Mouse (Mus musculus) C2C12 (cell line): Measurements from ENCODE around the gene Tnk1. TPM values are rescaled to one million over a fixed set of nuclear protein-coding genes. Genes with fewer than 3 reads are reported as not detected.

Experiments used
- H3K27me3 ChIP-seq: one replicate; pipeline ENCODE4 v1.6.1; 2011; ENCODE audit not compliant: control insufficient read depth, insufficient read depth, insufficient read length
- H3K36me3 ChIP-seq: one replicate; pipeline ENCODE4 v1.6.1; 2011; ENCODE audit not compliant: control insufficient read depth, insufficient read depth
- H3K4me3 ChIP-seq: one replicate; pipeline ENCODE4 v1.5.1; 2011; ENCODE audit warnings: mild to moderate bottlenecking, control low read depth; ENCODE audit not compliant: poor library complexity, insufficient read depth, severe bottlenecking
- H3K79me2 ChIP-seq: one replicate; pipeline ENCODE4 v1.6.1; 2011; ENCODE audit not compliant: control insufficient read depth, insufficient read depth
- H3K79me3 ChIP-seq: one replicate; pipeline ENCODE4 v1.6.1; 2011; ENCODE audit warnings: low read depth, control low read depth
- H3ac ChIP-seq: one replicate; pipeline ENCODE3; 2011; ENCODE audit warnings: low read depth; ENCODE audit not compliant: control insufficient read depth, insufficient read length
- CEBPB ChIP-seq: IDR thresholded peaks from one replicate; pipeline ENCODE4 v1.6.1; 2011; ENCODE audit warnings: low read depth, mild to moderate bottlenecking, control low read depth, moderate library complexity
- CTCF ChIP-seq: IDR thresholded peaks from one replicate; pipeline ENCODE4 v1.5.1; 2011; ENCODE audit not compliant: control insufficient read depth, insufficient read depth, insufficient read length
- FOSL1 ChIP-seq: IDR thresholded peaks from one replicate; pipeline ENCODE4 v1.8.0; 2011; ENCODE audit warnings: mild to moderate bottlenecking, low read length; ENCODE audit not compliant: poor library complexity, insufficient read depth, severe bottlenecking
- MAX ChIP-seq: IDR thresholded peaks from one replicate; pipeline ENCODE4 v1.6.1; 2011; ENCODE audit warnings: mild to moderate bottlenecking, control low read depth
- MYOD1 ChIP-seq: IDR thresholded peaks from one replicate; pipeline ENCODE4 v1.6.1; 2011; ENCODE audit warnings: low read depth; ENCODE audit not compliant: control insufficient read depth, insufficient read length
- MYOG ChIP-seq: IDR thresholded peaks from one replicate; pipeline ENCODE4 v1.6.1; 2011; ENCODE audit not compliant: control insufficient read depth, insufficient read length; ENCODE audit errors: extremely low read depth
- USF1 ChIP-seq: IDR thresholded peaks from one replicate; pipeline ENCODE4 v1.6.1; 2011; ENCODE audit warnings: low read depth, mild to moderate bottlenecking, control low read depth, moderate library complexity
- polyA plus RNA-seq: library from polyadenylated mRNA; unstranded; fragments of >200 nt; fragmentation: generic; extraction: Trizol; gene quantifications from one replicate; pipeline ENCODE4 v1.2.1, GENCODE M21; 2012; ENCODE audit warnings: missing spikeins

The Tnk1 gene
- polyA plus RNA-seq, 1 experiment, result not detected

DNA sequence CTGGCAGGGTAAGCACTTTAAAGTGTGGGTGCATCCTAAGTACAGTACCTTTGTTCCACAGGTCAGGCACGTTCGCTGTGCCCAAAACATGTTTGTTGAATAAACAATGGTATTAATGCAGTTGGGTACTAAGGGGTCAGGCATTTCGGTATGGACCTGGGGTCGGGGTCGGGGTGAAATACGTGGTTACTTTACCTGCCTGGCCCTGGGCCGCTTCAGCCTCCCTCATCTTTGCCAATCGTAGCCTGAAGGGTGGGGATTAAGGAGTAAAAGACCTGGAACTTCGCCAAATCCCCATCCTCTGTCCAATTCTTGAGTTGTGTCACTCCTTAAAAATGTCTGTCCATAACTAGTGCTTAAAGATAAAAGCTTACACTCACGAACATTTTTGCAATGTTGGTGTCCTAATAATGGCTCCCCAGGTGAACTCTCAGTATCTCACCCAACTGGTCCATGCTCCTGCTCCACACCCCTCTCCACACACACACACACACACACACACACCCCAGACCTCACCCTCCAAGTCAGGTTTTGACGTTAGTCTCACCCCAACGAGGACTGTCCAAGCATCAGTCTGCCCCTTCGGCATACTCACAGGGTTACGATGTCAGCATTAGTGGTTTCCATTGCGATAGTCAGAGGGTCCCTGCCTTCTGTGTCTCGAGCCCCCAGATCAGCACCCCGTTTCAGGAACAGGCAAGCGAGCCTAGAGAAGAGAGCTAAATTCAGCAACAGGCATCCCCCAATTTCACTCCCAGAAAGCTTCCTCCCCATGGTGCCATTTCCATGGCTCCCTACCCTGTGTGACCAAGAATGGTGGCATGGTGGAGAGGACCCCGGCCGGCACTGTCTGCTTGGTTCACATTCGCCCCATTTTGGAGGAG lies 23.5 kb upstream of the Tnk1 start:
- H3K79me3 ChIP-seq, result peaks cover 28% of the 10 kb centered on the region
- TF ChIP-seq MYOG, result no peak
- H3K4me3 ChIP-seq, result peak overlapping the region; percentile 68
- peaks cover 36% of the 10 kb centered on the region for H3K79me2 ChIP-seq
- no peaks in the 10 kb centered on the region for H3K36me3 ChIP-seq
- H3ac ChIP-seq, result peak overlapping the region; percentile 60
- H3K27me3 ChIP-seq, result no peaks in the 10 kb centered on the region

DNA sequence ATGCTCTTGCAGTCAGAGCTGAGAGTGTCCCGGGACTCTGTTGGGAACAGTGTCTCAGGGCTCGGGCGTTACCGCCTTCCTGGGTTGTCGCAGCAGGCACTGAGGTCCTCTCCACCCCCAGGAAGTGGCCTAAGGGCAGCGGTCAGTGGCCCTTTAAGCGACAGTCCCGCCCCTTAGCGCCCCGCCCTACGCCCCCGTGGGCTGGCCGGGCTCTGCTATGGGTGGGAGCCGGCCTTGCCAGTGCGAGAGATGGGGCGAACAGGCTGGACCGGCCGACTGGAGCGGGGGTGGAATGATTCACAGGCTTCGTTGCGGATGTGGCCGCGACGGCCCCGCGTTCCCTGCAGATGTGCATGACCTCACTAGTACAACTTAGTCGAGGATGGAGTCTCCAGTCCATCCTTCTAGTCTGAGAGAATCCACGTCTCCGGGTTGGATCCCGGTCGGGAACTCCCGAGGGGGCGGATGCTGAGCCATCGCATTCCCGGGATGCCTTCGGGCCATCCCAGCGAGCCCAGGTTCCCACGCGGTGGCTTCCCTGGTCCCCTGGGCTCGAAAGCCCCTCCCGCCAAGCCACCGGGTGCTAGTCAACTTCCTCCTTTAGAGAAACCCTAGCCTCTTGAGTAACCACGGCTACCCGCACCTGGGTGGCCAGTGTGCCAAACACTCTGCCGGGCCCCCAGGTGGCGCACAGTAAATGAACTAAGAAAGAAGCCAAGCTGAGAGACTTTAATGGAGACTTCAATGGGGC lies 22.5 kb upstream of the Tnk1 start, which contains the start of gene Kctd11:
Kctd11 (minus strand) TSS at position 554 of the 751 bp plus-strand sequence.
- Histone ChIP-seq H3K4me3 (peak within 1 kb of the TSS; percentile 68), H3ac (peak within 1 kb of the TSS; percentile 80), H3K36me3 (no peaks in the 10 kb centered on the region), H3K79me3 (peaks cover 28% of the 10 kb centered on the region), H3K79me2 (peaks cover 36% of the 10 kb centered on the region), H3K27me3 (no peaks in the 10 kb centered on the region)
- TF ChIP-seq FOSL1 (no peak), MAX (peak; percentile 59)

DNA sequence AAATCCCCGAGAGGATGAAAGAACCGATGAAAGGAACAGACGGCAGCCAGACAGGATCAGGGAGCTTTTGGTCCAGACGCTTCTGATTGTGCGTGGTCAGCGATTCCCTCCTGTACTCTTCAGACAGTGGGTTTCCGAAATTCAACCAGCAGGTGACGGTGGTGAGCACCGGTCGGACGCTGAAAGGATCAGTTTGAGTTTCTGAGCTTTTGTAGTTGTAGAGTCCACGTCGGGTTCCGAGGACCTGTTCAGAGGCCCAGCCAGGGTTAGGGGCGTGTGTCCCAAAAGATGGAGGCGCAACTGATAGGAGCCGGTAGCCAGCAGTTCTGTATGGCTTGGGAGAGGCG lies 21.9 kb upstream of the Tnk1 start:
- Histone ChIP-seq H3K27me3 (no peaks in the 10 kb centered on the region), H3K79me3 (peaks cover 28% of the 10 kb centered on the region), H3ac (peak overlapping the region; percentile 80), H3K79me2 (peaks cover 36% of the 10 kb centered on the region), H3K4me3 (peak overlapping the region; percentile 68), H3K36me3 (no peaks in the 10 kb centered on the region)
- TF ChIP-seq CTCF, result peak; percentile 55
- TF ChIP-seq FOSL1, result no peak

DNA sequence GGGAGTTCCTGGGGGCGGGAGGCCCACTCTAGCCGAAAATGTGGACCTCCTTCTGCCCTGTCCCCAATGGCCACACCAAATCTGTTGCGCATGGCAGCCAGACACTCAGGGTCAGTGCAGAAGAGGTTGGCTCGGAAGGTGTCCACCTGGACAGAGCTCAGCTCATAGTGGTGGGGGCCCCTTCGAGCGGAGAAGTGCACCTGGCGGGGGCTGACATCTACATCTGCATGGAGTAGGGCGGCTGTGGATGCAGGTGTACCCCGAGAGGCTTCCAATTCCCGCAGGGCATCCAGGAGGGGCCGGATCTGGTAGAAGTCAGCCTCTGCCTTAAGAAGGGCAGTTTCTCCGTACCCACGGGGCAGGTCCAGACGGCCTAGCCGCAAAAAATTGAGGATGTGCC lies 21.2 kb upstream of the Tnk1 start:
- Histone ChIP-seq H3ac (peak overlapping the region; percentile 80), H3K27me3 (no peaks in the 10 kb centered on the region), H3K4me3 (peak overlapping the region; percentile 68)

DNA sequence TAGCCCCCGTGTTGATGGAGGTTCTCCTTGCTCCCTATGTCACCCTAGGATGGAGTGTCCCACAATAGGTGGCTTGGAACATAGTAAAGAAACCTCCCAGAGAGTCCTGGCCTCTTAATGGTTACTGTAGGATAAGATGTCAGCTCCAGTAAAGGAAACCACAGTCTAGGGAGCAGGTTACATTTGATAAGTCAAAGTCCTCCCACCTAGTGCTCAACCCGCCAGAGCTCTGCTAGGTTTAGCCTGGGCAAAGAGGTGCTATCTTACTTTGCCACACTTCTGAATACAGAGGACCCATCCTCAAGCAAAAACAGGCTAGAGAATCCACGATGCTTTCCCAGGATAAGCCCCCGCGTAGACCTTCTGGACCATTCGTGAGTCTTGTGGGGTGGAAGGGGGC lies 20.4 kb upstream of the Tnk1 start:
- peaks cover 36% of the 10 kb centered on the region for H3K79me2 ChIP-seq
- H3K4me3 ChIP-seq, result peak overlapping the region; percentile 68
- peak overlapping the region; percentile 80 for H3ac ChIP-seq
- peaks cover 28% of the 10 kb centered on the region for H3K79me3 ChIP-seq
- no peaks in the 10 kb centered on the region for H3K27me3 ChIP-seq
- TF ChIP-seq MYOD1 (no peak), MAX (no peak), MYOG (no peak), CTCF (no peak), FOSL1 (no peak), CEBPB (no peak), USF1 (no peak)
- no peaks in the 10 kb centered on the region for H3K36me3 ChIP-seq

More for the DNA sequence above, 21.2 kb upstream of the Tnk1 start:
- Histone ChIP-seq H3K79me3 (peaks cover 28% of the 10 kb centered on the region), H3K79me2 (peaks cover 36% of the 10 kb centered on the region), H3K36me3 (no peaks in the 10 kb centered on the region)
- no peak for TF ChIP-seq USF1

DNA sequence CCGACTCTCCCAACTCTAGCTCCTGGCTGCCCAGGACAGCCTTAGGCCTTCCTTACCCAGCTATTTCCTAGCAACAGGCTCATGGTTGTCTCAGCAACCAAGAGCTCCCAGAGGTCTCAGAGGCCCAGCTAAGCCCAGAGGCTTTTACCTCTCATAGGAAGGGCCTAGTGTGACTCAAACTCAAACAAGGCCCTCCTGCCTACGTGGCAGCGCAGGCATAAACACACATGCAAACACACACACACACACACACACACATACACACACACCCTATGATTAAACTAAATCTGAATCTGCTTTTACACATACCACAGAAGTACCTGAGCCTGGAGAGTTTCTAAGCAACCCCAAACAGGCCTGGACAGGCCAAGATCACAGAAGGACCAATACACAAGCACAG lies 19.9 kb upstream of the Tnk1 start:
- no peak for TF ChIP-seq CEBPB
- TF ChIP-seq CTCF, result no peak
- no peak for TF ChIP-seq MYOD1
- no peak for TF ChIP-seq FOSL1
- no peak for TF ChIP-seq USF1
- no peak for TF ChIP-seq MYOG
- TF ChIP-seq MAX, result no peak
- peak overlapping the region; percentile 49 for H3ac ChIP-seq
- H3K36me3 ChIP-seq, result no peaks in the 10 kb centered on the region
- H3K4me3 ChIP-seq, result no peak overlapping the region
- H3K27me3 ChIP-seq, result no peaks in the 10 kb centered on the region
- peaks cover 28% of the 10 kb centered on the region for H3K79me3 ChIP-seq
- peaks cover 36% of the 10 kb centered on the region for H3K79me2 ChIP-seq
